Mouse (Mus musculus) embryonic facial prominence, embryonic 12.5 days (tissue): ENCODE data around the gene Pgam1. TPM values are rescaled to one million over a fixed set of nuclear protein-coding genes. Genes with fewer than 3 reads are reported as not detected.
"Not testable (repeated sequence)": the region's sequence is repeated elsewhere in the genome, so short reads cannot be mapped to it uniquely, and the experiment has no call there.

ENCODE experiments used
- ATAC-seq: fragments of 200-750 bp; cut with Nextera tagmentation; 2 replicates; pipeline ENCODE4 v1.8.0; 2017; ENCODE audit not compliant: insufficient number of reproducible peaks, insufficient read depth, low FRiP score, low TSS enrichment
- H3K27ac ChIP-seq: fragments of 300-500 bp; sonication (generic); 2 replicates; pipeline ENCODE4 v1.5.1; 2016; ENCODE audit warnings: mild to moderate bottlenecking
- H3K27me3 ChIP-seq: fragments of 300-500 bp; sonication (generic); 2 replicates; pipeline ENCODE4 v1.6.1; 2016; ENCODE audit warnings: mild to moderate bottlenecking, moderate library complexity
- H3K36me3 ChIP-seq: fragments of 300-500 bp; sonication (generic); 2 replicates; pipeline ENCODE4 v1.6.1; 2016; ENCODE audit warnings: mild to moderate bottlenecking
- H3K4me1 ChIP-seq: fragments of 300-500 bp; sonication (generic); 2 replicates; pipeline ENCODE4 v1.6.1; 2016
- H3K4me2 ChIP-seq: fragments of 300-500 bp; sonication (generic); replicated peaks from 2 replicates; pipeline ENCODE4 v1.6.1; 2016; ENCODE audit warnings: mild to moderate bottlenecking, moderate library complexity
- H3K4me3 ChIP-seq: fragments of 300-500 bp; sonication (generic); 2 replicates; pipeline ENCODE4 v1.5.1; 2016; ENCODE audit warnings: mild to moderate bottlenecking
- H3K9ac ChIP-seq: fragments of 300-500 bp; sonication (generic); 2 replicates; pipeline ENCODE4 v1.6.1; 2016; ENCODE audit warnings: mild to moderate bottlenecking, moderate library complexity
- H3K9me3 ChIP-seq: fragments of 300-500 bp; sonication (generic); 2 replicates; pipeline ENCODE4 v1.6.1; 2016; ENCODE audit warnings: mild to moderate bottlenecking, moderate library complexity
- WGBS: fragments of 180-500 bp; shearing (Covaris S2); methylation state at CpG from one replicate; pipeline ENCODE4 v1.1.7; 2016; 5-methylcytosine and 5-hydroxymethylcytosine counted together
- polyA plus RNA-seq: library from polyadenylated mRNA; unstranded; fragments of >200 nt; fragmentation: Nextera tagmentation; extraction: Ambion mirVana; gene quantifications from 2 replicates; pipeline ENCODE4 v1.2.1, GENCODE M21; 2016

Gene Pgam1
- 595 TPM in 2 replicates for polyA plus RNA-seq

DNA sequence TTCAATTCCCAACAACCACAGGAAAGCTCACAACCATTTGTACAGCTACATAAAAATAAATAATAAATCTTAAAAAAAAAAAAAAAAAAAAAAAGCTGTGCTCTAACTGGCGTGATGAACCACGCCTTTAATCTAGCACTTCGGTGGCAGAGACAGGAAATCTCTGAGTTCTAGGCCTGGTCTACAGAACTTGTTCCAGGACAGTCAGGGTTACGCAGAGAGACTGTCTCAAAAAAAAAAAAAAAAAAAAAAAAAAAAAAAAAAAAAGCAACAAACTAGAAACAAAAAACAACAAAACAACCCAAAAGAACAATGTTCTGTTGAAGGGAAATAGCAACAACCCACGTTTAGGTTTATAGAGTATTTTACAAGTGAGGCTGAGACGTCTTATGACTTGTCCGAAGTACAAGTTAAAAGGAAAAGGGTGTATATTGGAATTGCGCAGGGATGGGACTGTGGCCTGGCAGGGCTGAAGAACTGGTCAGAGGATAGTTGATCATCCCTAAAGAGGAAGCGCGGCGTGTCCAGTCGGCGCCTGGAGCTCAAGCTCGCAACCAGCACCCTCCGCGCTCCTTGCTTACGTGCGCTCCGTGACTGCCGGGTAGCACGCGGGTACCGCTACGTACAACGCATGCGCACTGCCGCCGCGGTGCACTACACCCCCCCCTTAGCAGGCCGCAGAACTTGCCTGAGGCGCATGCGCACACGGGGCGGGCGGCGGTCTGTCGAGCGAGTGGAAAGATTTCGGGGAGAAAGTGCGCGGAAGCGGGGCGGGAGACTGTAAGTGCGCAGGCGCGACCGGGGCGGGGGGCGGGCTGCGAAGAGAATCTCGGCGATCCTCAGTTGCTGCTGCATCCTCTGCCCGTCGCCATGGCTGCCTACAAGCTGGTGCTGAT is at the start of gene Pgam1:
TSS of gene Pgam1 (plus strand) at position 746 of the 896 bp plus-strand sequence.
- peak within 1 kb of the TSS; percentile 78 for H3K4me2 ChIP-seq
- WGBS, result 6% methylated on average over 53 of the region's 54 CpGs
- H3K4me3 ChIP-seq, result peak within 1 kb of the TSS; percentile 76
- peak; percentile 81 for ATAC-seq
- peaks cover 8% of the 10 kb centered on the region for H3K36me3 ChIP-seq
- H3K27ac ChIP-seq, result peak within 1 kb of the TSS; percentile 91
- H3K9me3 ChIP-seq, result no peaks in the 10 kb centered on the region
- peak within 1 kb of the TSS; percentile 85 for H3K9ac ChIP-seq
- H3K27me3 ChIP-seq, result no peaks in the 10 kb centered on the region
- H3K4me1 ChIP-seq, result peaks cover 15% of the 10 kb centered on the region

DNA sequence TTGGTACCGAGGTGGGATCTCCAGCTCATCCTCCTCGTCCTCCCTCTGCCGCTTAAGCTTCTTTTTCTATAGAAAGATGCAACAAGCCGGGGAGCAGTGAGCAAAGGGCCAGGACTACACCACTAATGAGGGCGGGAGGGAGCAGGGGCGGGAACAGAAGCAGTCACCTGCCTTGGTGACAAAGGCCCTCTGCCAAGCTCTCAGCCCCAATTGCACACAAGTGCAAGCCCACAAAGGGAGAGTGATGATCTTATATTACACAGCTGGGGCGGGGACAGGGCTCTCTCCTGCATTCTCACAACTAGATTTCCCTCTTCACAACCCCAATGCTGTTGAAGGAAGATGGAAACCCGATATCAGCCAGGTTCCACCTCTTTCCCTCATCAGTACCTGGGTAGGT is 45.0 kb upstream of the Pgam1 start:
- no peak for ATAC-seq
- Histone ChIP-seq H3K4me3 (no peak overlapping the region), H3K27ac (no peak overlapping the region), H3K4me2 (no peak overlapping the region), H3K27me3 (no peaks in the 10 kb centered on the region), H3K9me3 (no peaks in the 10 kb centered on the region), H3K9ac (no peak overlapping the region), H3K4me1 (no peaks in the 10 kb centered on the region), H3K36me3 (peaks cover 79% of the 10 kb centered on the region)
- 86% methylated on average over 8 of the region's 8 CpGs for WGBS

DNA sequence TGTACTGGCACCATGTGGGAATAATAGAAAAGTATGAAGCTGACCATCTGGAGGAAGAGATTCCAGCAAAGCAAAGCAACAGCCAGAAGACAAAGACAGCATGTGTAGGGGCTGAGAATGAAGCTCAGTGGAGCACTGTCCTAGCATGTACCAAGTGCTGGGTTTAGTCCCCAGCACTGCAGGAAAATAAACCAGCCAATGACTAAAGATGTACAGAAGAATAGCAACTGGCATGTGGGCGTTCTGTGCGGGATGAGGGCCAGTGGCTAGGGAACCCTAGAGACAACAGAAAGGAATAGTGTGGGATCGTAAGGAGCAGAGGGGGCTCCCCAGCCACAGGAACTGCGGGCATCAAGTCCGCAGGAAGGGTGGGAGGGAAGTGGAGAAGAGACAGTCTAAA is 42.4 kb upstream of the Pgam1 start:
- peaks cover 77% of the 10 kb centered on the region for H3K36me3 ChIP-seq
- H3K27ac ChIP-seq, result no peak overlapping the region
- H3K9ac ChIP-seq, result no peak overlapping the region
- H3K27me3 ChIP-seq, result no peaks in the 10 kb centered on the region
- no peaks in the 10 kb centered on the region for H3K4me1 ChIP-seq
- H3K9me3 ChIP-seq, result no peaks in the 10 kb centered on the region
- no peak for ATAC-seq
- no peak overlapping the region for H3K4me2 ChIP-seq
- no peak overlapping the region for H3K4me3 ChIP-seq
- 96% methylated on average over 5 of the region's 5 CpGs for WGBS

DNA sequence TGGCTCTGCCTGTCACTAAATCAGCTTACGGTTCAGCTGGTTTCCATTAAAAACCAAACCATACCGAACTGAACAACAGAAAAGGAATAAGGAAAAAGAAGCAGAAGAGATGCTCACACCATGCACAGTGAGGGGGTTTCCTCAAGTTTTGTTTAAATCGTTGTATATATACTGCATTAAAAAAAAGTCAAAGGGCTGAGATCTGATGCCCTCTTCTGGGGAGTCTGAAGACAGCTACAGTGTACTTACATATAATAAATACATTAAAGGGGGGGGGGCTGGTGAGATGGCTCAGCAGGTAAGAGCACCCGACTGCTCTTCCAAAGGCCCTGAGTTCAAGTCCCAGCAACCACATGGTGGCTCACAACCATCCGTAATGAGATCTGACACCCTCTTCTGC is 41.8 kb upstream of the Pgam1 start:
- not testable (repeated sequence) for H3K9ac ChIP-seq, H3K4me2 ChIP-seq, H3K4me3 ChIP-seq, ATAC-seq, H3K27me3 ChIP-seq, H3K9me3 ChIP-seq, H3K4me1 ChIP-seq, H3K27ac ChIP-seq
- peaks cover 81% of the 10 kb centered on the region for H3K36me3 ChIP-seq
- 87% methylated on average over 5 of the region's 5 CpGs for WGBS

DNA sequence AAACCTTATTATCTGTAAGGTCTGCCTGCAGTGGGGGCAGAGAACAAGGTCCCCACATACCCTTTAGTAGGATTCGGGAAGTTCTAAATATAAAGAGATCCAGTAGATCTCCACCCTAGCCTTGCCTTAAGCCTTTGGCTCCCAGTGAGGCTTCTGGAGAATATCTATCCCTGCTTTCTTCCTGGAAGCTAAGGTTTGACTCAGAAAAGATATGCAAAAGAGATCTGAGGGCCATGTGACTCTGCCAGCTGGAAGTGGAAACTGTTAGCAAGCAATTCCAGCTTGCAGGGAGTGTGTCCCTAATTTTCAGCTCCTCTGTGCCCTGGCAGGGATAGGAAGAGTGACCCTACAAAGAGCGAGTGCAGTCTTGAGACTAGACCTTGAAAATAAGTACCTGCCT is 39.4 kb upstream of the Pgam1 start:
- Histone ChIP-seq H3K27me3 (no peaks in the 10 kb centered on the region), H3K9me3 (no peaks in the 10 kb centered on the region), H3K27ac (no peak overlapping the region), H3K4me3 (no peak overlapping the region), H3K4me1 (no peaks in the 10 kb centered on the region), H3K36me3 (peaks cover 76% of the 10 kb centered on the region), H3K9ac (no peak overlapping the region), H3K4me2 (no peak overlapping the region)
- 99% methylated on average over 2 of the region's 2 CpGs for WGBS
- ATAC-seq, result no peak

DNA sequence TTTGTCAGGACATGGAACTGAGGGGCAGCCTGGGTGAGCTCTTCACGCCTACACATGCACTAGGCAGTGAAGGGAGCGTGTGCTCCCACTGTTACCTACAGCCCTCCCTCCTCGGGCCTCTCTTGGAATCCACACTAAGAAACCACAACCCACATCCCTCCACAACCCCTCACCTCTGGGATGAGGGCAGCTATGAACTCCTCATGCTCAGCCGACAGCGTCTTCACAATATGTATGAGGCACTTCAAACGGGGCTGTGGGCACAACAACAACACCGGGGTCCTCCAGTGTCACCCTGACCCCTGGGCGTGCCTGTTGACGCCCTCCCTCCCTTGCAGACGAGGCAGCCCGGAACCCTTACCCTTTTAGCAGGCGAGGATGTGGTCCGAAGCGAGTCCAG is 37.4 kb upstream of the Pgam1 start:
- Histone ChIP-seq H3K4me2 (no peak overlapping the region), H3K4me1 (no peaks in the 10 kb centered on the region), H3K9me3 (no peaks in the 10 kb centered on the region), H3K36me3 (peaks cover 61% of the 10 kb centered on the region), H3K27ac (no peak overlapping the region), H3K27me3 (no peaks in the 10 kb centered on the region), H3K9ac (no peak overlapping the region), H3K4me3 (no peak overlapping the region)
- no peak for ATAC-seq
- WGBS, result 91% methylated on average over 14 of the region's 14 CpGs

DNA sequence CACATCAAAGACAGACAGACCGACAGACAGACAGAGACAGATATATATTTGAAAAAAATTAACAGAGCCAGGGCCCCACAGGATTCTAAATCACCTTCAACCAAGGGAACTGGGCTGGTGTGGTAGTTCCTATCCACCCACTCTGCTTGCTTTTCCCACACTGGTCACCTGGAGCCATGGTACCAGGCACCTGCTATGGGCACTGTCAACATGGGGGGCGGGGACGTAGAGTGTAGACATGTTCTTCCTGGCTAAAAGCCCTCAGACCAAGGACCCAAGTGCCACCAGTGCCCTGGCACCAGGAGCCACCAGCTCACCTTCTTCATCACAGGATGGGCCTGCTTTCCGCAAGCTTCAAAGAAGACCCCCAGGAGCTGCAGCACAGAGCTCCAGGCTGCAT is 29.9 kb upstream of the Pgam1 start:
- WGBS, result 96% methylated on average over 4 of the region's 4 CpGs
- Histone ChIP-seq H3K4me2 (no peak overlapping the region), H3K4me3 (no peak overlapping the region), H3K27ac (no peak overlapping the region), H3K36me3 (peaks cover 65% of the 10 kb centered on the region), H3K27me3 (no peaks in the 10 kb centered on the region), H3K9ac (no peak overlapping the region), H3K4me1 (no peaks in the 10 kb centered on the region), H3K9me3 (no peaks in the 10 kb centered on the region)
- ATAC-seq, result no peak

DNA sequence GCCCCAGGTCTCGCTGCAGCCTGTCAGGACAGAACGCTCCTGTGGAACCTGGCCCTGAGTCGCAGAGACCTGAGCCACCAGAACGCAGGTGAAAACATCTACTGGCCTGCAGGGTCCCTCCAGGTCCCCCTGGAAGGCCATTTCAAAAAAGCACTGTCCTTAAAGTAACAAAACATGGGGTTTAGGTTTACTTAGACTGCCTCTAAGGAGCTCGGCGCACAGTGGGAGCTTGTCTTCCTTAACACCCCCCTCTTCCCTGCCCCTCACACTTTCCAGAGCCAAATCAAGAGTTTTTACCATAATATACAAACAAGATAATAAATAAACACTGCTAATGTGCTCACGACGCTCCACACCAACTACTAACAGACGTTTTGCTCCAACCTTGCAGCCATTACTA is 27.8 kb upstream of the Pgam1 start:
- 90% methylated on average over 9 of the region's 9 CpGs for WGBS

DNA sequence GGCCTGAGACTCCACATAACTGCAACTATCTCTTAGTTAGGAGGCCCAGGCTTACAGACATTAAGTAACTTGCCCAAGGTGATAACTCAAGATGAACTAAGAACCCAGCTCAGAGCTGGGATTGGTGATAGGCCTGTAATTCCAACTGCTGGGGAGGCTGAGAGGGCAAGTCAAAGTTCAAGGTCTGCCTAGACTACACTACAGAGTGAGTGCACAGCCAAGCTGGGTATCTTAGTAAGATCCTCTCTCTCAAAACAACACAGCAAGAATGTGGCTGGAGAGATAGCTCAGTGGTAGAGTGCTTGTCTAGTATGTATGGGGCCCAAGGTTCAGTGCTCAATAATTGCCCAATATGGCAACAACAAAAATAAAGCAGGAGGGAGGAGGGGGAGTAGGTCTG is 23.5 kb upstream of the Pgam1 start:
- H3K36me3 ChIP-seq, result peaks cover 68% of the 10 kb centered on the region

More for the DNA sequence above, 27.8 kb upstream of the Pgam1 start:
- Histone ChIP-seq H3K4me1 (no peaks in the 10 kb centered on the region), H3K4me2 (no peak overlapping the region), H3K9me3 (no peaks in the 10 kb centered on the region), H3K9ac (no peak overlapping the region), H3K36me3 (peaks cover 69% of the 10 kb centered on the region), H3K4me3 (no peak overlapping the region), H3K27ac (no peak overlapping the region), H3K27me3 (no peaks in the 10 kb centered on the region)
- ATAC-seq, result no peak

DNA sequence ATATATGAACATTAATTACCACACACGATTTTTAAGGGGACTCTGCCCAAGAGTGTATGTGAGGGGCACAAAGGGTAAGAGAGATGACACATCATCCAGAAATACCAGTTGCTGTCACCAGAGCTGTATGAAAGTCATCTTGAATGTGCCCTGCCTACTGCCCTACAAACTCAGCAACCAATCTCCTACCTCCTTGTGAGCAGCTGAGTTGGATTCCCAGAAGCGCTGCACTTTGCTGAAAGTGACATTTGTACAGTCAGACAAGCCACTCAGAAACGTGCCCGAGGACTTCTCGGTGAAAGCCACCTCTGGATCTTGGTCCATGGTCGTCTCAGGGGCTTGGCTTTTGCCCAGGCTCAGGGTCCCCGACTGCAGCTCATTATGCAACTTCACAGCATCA is 16.8 kb upstream of the Pgam1 start:
- no peaks in the 10 kb centered on the region for H3K9me3 ChIP-seq
- 44% methylated on average over 7 of the region's 7 CpGs for WGBS
- H3K27ac ChIP-seq, result no peak overlapping the region
- no peak for ATAC-seq
- H3K27me3 ChIP-seq, result no peaks in the 10 kb centered on the region
- peaks cover 8% of the 10 kb centered on the region for H3K4me1 ChIP-seq
- H3K36me3 ChIP-seq, result peaks cover 12% of the 10 kb centered on the region
- peak overlapping the region; percentile 78 for H3K4me3 ChIP-seq
- H3K4me2 ChIP-seq, result peak overlapping the region; percentile 88
- peak overlapping the region; percentile 60 for H3K9ac ChIP-seq

More for the DNA sequence above, 23.5 kb upstream of the Pgam1 start:
- Histone ChIP-seq H3K4me1 (no peaks in the 10 kb centered on the region), H3K9me3 (no peaks in the 10 kb centered on the region), H3K27ac (no peak overlapping the region), H3K27me3 (no peaks in the 10 kb centered on the region), H3K4me2 (no peak overlapping the region), H3K9ac (no peak overlapping the region), H3K4me3 (no peak overlapping the region)
- ATAC-seq, result no peak

DNA sequence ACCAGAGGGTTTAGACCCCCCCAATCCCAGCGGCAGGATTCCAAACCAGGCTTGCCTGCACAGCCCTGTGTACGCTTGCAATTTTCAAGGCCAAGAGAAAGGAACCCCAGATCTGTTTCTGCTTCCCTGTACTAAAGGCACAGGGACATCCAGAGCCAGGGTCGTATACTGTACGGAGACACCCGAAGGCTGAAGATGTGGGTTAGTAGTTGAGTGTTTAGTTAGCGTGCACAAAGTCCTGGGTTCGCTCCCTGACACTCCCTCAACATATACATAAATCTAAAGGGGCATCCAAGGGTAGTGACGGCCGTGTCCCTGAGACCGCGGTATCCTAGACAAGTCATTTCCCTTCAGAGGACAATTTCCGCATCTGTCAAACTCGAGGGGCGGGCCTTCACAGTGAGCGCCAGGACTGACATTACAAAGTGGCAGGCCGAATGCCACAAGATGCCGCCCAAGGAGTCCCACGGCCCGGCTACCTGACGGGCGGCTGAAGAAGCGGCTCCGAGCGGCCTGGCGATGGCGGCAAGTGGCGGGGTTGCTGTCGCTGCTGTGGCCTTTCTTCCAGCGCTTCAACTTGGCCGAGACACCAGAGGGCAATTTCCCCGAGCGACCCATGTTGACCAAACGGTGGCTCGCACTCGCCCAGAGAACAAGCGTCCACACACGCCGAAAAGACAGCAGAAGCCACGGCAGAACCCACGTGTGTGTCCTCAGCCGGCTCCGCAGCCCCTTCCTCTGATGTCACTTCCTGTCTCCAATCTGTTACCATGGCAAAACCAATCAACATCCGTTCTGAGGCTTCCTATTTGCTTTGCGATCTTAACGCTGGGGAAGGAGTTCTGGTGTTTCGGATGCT is 16.0 kb upstream of the Pgam1 start, which contains the start of gene Rrp12:
TSS of gene Rrp12 (minus strand) at position 714 of the 859 bp plus-strand sequence.
- Histone ChIP-seq H3K36me3 (0 out of 2 replicates have a peak, but pooled peaks cover 6% of the 10 kb centered on the region), H3K4me2 (peak within 1 kb of the TSS; percentile 88), H3K27ac (no peak within 1 kb of the TSS), H3K27me3 (no peaks in the 10 kb centered on the region), H3K4me1 (peaks cover 8% of the 10 kb centered on the region), H3K9me3 (no peaks in the 10 kb centered on the region), H3K9ac (peak within 1 kb of the TSS; percentile 60), H3K4me3 (peak within 1 kb of the TSS; percentile 78)
- ATAC-seq, result peak; percentile 84; the same call in 1 of the 2 replicates
- 1% methylated on average over 46 of the region's 46 CpGs for WGBS
